Mouse (Mus musculus) kidney, adult 10 weeks (tissue): ENCODE measurements around the gene Ezh2. TPM values are rescaled to one million over a fixed set of nuclear protein-coding genes. Genes with fewer than 3 reads are reported as not detected.

Source experiments
- polyA plus RNA-seq: library from polyadenylated mRNA; stranded (reverse); fragments of 350-450 nt; fragmentation: Illumina TruSeq; extraction: RNeasy Lipid Tissue Mini Kit (QIAGEN cat#74804); gene quantifications from one replicate; pipeline ENCODE4 v1.2.3, GENCODE M21; 2014; ENCODE audit warnings: low read depth, low replicate concordance

Ezh2 gene
- 13.1 TPM for polyA plus RNA-seq

GRCm38 (mm10) chr6:47594926-47595623, at the start of gene Ezh2:
TSS of gene Ezh2 (minus strand) at chr6:47595341.

Other genes with a start within 250 kb of the Ezh2 start
- gene Cul1, start 141.9 kb downstream of the Ezh2 start, polyA plus RNA-seq = 144 TPM
- gene Pdia4, start 218.1 kb upstream of the Ezh2 start, polyA plus RNA-seq = 69.0 TPM
- 2.4 TPM for gene Zfp786, start 235.5 kb upstream of the Ezh2 start, polyA plus RNA-seq
- 11.2 TPM for gene Zfp398, start 240.3 kb upstream of the Ezh2 start, polyA plus RNA-seq